Mouse (Mus musculus) E14TG2a.4 (cell line): Measurements from ENCODE around the gene Rgs8.

Source experiments
- CTCF ChIP-seq: conservative IDR thresholded peaks from 2 replicates; pipeline ENCODE4 v1.5.1; 2014; ENCODE audit warnings: low read length
- NANOG ChIP-seq: IDR thresholded peaks from 2 replicates; pipeline ENCODE4 v1.6.1; 2014; ENCODE audit warnings: borderline replicate concordance, low read length, mixed read lengths
- POU5F1 ChIP-seq: IDR thresholded peaks from 2 replicates; pipeline ENCODE4 v1.6.1; 2014; ENCODE audit warnings: low read length, borderline replicate concordance

DNA sequence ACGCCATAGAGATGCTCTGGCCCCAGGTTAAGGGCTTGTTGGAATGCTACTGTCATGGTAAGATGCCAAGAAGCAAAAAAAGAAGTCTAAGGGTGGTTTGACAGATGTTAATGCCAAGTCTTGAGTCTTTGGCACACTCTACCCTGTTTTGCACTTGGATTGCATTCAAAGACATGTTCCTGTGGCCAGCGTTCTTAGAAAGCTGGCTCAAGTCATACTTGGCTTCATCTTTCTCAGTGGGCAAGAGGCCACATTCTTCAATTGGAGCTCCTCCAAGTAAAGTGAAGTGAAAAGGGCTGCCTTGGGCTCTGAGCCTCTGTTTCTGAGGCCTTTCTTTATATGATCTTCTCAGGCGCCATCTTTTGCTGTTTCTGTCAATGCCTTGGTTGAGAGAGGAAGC is 17.3 kb upstream of the Rgs8 start:
- TF ChIP-seq CTCF (no peak), POU5F1 (no peak), NANOG (no peak)
